Mouse (Mus musculus): Measurements from ENCODE around the gene Rrp1b.

DNA sequence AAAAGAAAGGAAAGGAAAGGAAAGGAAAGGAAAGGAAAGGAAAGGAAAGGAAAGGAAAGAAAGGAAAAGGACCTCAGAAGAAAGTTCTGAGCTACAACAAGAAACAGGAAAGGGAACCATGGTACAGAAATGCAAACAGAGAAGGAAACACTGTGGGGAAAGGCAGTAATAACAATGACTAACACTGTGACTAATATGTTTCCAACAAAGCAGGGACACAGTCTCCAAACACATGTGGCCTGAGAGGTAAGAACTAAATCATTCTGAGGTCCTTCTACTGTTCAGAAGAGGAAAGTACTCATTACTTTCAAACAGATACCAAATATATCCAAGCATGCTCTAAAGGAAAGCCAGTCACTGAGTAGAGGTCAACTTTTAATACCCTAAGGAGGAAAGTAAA is 41.8 kb upstream of the Rrp1b start:
- TF ChIP-seq CTCF (IDR thresholded peaks at IDR 0.05; ENCODE audit: control insufficient read depth, insufficient read depth, insufficient read length) (no peak), MYOD1 (IDR thresholded peaks at IDR 0.05; ENCODE audit: control insufficient read depth, insufficient read length, low read depth) (peak; percentile 42), USF1 (IDR thresholded peaks at IDR 0.05; ENCODE audit: low read depth) (peak; percentile 22), MAX (IDR thresholded peaks at IDR 0.05) (peak; percentile 74), MYOG (IDR thresholded peaks at IDR 0.05; ENCODE audit: control insufficient read depth, extremely low read depth, insufficient read length) (no peak), CEBPB (IDR thresholded peaks at IDR 0.05; ENCODE audit: low read depth) (no peak), FOSL1 (IDR thresholded peaks at IDR 0.05; ENCODE audit: insufficient read depth, low read length, poor library complexity, severe bottlenecking) (peak; percentile 67)
